Mouse (Mus musculus) adrenal gland, adult 18-20 months (tissue): Measurements from ENCODE around the gene Txndc15. TPM values are rescaled to one million over a fixed set of nuclear protein-coding genes. Genes with fewer than 3 reads are reported as not detected.
A peak's percentile ranks its signal among the peaks of the same experiment; 100 is the strongest.

Source experiments
- DNase-seq, 2 experiments: peaks; one replicate each; pipeline ENCODE4 v3.0.0; 2021 to 2022; ENCODE audit warnings: low spot score in 2 of 2
- total RNA-seq, 2 experiments: library from RNA; stranded (reverse); gene quantifications; 1 replicate in 1 of 2; 2 replicates in 1 of 2; pipeline ENCODE4 v1.2.3; 2021

Gene Txndc15
- total RNA-seq, 2 experiments from 2014 or later = 71.2 to 73.8 TPM

DNA sequence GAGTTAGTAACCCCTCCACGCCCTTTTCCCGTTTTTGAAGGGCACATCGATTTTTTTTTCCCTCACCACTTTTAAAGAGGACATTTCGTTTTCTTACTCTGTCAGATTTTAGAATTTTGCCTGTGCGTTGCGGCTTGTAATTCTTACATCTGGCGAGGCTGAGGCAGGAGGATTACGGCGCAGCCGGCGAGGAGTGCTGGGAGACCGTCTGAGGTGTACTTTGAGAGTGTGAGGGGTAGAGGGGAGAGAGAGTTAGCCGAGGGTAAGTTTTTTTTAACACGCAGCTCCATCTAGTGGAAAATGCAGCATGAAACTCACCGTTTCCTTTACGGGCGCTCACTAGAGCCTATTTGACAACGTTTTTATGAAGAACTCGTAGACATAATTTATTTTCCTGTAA lies 13.4 kb downstream of the Txndc15 start:
- DNase-seq = peak; percentile 55

DNA sequence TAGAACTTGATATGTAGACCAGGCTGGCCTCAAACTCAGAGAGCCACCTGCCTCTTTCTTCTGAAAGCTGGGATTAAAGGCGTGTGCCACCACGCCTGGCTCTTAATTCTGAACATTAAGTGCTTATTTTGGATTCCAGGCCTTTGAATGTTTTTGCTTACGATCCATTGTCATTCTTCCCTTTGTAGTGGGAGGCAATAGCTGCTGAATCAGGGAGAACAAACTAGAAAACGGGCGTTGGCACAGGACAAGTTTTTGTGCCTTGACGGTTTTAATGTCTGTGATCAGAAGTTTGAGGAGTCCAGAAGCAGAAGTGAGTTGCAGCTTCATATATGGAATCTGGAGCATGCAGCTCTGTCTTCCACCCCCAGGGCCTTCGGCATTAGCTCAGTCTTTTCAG lies 16.3 kb downstream of the Txndc15 start:
- no peak for DNase-seq

DNA sequence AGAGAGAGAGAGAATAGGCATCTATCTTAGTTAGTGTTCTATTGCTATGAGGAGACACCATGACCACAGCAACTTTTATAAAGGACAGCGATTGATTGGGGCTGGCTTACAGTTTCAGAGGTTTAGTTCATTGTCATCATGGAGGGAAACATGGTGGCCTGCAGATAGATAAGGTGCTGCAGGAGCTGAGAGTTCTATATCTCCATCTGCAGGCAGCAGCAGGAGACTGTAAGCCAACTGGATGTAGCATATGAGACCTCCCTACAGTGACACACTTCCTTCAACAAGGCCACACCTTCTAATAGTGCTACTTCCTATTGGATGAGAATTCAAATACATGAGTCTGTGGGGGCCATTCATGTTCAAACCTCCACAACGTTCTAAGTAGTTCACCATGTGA lies 17.7 kb downstream of the Txndc15 start:
- no peak for DNase-seq

DNA sequence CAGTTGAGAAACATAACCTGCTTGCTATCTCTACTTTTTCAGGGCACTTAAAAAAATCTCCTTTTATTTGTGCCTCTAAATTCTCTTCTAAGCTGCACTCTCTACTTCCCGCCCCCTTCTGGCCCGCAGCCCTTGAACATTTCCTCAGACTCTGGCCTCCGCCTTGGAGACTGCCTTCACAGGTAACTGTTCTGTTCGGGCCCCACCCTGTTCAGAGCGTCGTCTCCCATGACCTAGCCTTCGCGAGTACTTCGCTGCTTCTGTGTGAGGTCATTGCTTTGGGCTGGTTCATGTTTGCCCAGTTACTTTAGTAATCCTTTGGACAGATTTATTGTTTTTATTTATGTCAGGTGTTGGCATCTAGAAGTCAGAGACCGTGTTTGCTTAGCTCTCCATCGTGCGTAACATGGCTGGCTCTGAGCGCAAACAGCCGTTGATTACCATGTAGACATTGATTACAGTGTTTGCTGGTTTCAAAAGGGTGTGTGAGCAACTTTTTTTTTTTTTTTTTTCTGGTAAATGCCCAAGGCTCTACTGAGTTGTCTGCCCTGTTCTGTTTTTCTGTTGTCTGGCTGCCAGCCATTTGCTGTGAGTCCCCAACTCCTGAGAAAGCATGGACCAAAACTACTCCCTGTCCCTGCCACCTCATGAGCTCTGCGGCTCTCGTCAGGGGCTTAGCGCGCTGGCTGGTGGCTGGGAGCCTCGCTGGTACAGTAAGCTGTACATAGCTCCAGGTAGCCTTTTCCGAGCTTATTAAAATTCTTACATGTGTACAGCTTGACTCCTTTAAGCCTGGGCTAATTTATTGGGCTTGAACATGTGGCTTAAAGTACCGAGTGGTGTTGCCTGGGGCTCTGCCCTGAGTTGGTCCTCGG lies 19.4 kb downstream of the Txndc15 start:
- no peak for DNase-seq

DNA sequence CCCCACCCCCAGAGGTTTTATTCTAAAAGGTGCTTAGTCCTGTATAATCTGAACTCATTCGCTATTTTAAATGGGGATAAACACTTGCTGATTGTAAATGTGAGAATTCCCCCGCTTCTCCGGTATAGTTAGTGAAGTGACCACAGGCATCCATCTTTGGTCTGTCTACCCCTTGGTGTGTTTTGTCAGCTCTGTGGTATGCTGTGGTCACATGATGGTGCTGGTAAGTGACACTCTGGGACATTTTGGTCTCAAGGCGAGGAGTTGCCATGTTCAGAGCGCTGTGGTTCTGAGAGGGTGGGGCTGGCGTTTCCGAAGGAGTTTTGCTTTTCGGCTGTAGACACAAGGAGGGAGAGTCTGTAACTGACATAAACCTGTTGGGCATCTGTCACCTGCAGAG lies 23.4 kb downstream of the Txndc15 start:
- no peak for DNase-seq

DNA sequence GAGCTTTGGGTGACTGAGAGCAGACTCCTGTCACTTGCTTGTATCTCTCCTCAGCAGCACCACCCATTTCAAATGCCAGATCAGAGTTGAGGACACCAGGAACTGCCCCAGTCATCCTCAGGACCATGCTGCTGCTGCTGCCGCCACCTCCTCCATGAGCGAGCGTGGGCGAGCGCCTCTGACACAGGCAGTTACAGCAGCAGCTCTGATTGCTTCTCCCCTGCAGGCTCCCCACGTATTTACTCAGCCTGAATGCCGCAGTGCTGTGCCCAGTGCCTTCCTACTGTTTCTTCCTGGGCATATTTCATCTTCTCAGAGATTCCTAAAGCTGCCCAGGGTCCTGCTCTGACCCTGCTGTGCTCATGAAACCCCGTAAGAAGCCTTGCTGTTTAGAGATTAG lies 27.9 kb downstream of the Txndc15 start:
- DNase-seq = no peak

DNA sequence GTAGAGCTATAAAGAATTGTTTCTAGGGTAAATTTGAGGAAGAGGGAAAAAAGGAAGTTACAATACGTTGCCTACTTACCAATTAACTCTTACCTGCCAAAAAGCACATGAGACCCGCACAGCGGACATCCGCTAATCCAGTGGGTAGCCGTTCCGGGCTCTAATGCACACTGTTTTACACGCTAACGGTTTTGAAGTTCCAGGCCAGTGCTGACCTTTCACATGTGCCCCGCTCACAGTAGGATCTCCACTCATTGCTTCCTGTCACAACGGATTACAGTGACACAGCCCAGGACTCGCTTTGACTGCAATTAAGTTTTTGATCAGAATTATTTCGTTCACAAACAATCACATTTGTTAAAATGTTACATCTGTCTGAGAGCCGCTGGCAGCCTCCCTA lies 39.9 kb downstream of the Txndc15 start:
- no peak for DNase-seq

DNA sequence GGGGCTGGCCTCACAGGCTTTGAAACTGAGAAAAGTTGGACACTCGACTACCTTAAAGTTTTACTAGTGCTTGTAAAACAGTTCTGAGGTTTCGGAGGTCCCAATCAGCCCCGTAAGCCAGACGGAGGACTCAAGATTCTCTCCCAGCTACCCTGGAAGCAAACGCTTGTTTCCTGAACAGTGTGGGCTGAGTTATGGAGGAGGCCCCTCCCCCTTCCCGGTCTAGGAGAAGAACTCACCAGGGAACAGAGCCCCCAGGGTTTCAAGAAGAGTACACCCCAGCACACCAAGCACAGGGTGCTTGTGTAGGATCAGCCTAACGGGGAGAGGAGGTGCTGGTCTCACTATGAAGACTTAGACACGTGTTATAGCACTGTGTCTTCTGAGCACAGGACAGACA lies 42.3 kb downstream of the Txndc15 start:
- no peak for DNase-seq

DNA sequence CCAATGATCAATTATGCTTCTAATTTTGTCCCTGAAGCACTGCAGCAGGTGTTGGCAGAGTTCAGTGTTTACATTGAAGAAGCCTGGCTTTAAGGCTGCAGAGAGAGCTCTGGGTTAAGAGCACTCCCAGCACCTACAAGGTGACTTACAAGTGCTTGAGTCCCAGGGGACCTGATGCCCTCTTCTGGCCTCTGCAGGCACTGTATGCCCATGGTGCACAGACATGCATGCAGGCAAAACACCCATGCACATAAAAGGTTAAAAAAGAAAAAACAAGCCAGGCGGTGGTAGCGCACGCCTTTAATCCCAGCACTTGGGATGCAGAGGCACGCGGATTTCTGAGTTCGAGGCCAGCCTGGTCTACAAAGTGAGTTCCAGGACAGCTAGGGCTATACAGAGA lies 43.2 kb downstream of the Txndc15 start:
- DNase-seq = no peak

DNA sequence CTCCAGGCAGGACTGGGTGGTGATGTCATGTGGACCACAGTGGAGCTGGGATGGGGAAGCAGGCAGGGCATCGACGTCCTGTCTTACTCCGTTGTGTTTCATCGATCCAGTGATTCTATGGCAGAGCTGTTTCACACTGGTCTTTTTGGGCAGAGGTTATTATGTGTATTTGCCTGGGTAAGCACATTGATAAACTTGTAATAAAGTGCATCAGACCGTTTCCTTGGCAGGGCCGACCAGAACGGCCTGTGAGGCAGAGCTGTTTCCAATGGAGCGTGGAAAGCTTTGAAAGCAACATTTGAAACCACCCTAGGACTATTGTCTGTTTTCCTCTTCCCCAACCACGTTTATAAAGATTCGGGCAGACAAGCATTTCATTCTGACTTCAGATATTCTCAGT lies 46.1 kb downstream of the Txndc15 start:
- no peak for DNase-seq

DNA sequence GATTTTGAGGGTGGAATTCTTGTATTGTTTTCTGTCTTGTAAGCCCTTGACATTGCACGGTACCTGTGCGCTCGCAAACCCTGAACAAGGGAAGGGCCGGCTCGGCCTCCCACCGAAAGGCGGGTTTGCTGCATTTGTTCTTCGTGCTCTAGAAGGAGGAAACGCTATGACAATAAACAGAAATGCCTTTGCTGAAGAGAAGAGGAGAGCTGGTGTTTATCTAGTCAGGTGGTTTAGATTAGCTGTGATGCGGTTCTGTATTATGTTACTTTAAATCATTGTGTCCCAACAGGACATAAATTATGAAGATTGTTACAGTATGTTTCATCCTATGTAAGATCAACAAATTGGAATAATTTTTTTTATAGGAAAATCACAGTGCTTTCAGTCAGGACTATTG lies 47.0 kb downstream of the Txndc15 start:
- no peak for DNase-seq

DNA sequence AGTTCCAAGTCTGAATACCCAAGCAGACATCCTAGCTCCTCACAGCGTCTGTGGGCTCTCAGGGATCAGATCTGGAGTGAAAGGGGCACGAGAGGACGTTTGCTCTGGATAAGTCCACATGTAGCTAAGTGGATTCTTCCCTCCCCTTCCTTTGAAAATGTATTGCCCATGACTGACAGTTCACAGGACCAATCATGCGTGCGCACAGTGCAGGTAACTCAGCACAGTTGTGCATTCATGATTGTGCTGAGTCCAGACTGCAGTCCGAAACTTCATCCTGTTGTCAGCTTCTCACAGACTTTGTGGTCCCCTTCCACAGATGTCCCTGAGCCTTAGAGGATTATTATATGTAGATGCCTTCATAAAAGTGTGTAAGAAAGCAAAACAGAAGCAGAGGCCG lies 59.9 kb downstream of the Txndc15 start:
- no peak for DNase-seq

DNA sequence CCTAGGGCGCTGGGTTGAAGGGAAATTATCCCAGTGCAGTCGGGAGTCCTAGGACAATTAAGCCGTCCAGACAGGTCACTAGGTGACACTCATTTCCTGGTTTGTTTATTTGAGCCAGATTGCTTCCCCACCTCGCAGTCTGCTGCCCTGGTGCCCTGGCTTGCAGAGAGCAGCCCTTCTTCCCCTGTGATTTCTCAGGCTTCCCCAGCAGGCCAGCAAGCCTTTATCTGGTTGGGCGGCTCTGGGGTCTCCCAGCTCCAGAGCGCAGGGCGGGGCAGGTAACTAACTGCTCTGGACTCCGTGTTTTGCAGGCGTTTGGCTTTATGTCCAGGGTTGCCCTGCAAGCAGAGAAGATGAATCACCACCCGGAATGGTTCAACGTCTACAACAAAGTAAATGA lies 60.6 kb downstream of the Txndc15 start:
- DNase-seq = no peak

Other genes with a start within 250 kb of the Txndc15 start
- gene Dbn1, start 226.5 kb upstream of the Txndc15 start, total RNA-seq = 10 to 100 TPM; 11.1 to 16.2 TPM
- gene Pdlim7, start 201.0 kb upstream of the Txndc15 start, total RNA-seq = 10 to 100 TPM; 11.6 to 26.8 TPM
- gene Dok3, start 185.4 kb upstream of the Txndc15 start, total RNA-seq = 1 to 10 TPM; 5.1 to 5.3 TPM
- 10 to 100 TPM; 40.6 to 47.1 TPM for gene Ddx41, start 178.0 kb upstream of the Txndc15 start, total RNA-seq
- gene Fam193b, start 143.5 kb upstream of the Txndc15 start, total RNA-seq = 10 to 100 TPM; 45.5 to 52.7 TPM
- gene Tmed9, start 140.9 kb upstream of the Txndc15 start, total RNA-seq = 100 to 1,000 TPM; 141 to 184 TPM
- 10 to 100 TPM; 11.7 to 16.1 TPM for gene B4galt7, start 114.8 kb upstream of the Txndc15 start, total RNA-seq
- gene Caml, start 91.6 kb upstream of the Txndc15 start, total RNA-seq = 10 to 100 TPM; 27.4 to 32.4 TPM
- 10 to 100 TPM; 24.0 to 36.4 TPM for gene Ddx46, start 79.6 kb upstream of the Txndc15 start, total RNA-seq
- 10 to 100 TPM; 45.9 to 56.8 TPM for gene B230219D22Rik, start 21.5 kb upstream of the Txndc15 start, total RNA-seq
- 10 to 100 TPM; 75.9 to 84.6 TPM for gene Pcbd2, start 12.7 kb downstream of the Txndc15 start, total RNA-seq
- not detected for gene Catsper3, start 69.9 kb downstream of the Txndc15 start, total RNA-seq
- gene Pitx1, start 121.5 kb downstream of the Txndc15 start, total RNA-seq = not detected